Mouse (Mus musculus) erythroblast, embryonic 14.5 days (primary cell): ENCODE measurements at regions not wholly inside any gene's neighbourhood (a gene's known extent, or its start where the extent isn't known, plus 50 kb on each side); places are given as distances from the start of the nearest gene placed in this dataset.

Experiments used
- GATA1 ChIP-seq: IDR thresholded peaks from 2 replicates; pipeline ENCODE4 v1.6.1; 2012; ENCODE audit warnings: low read length, inconsistent platforms, mixed read lengths
- TAL1 ChIP-seq: IDR thresholded peaks from 3 replicates; pipeline ENCODE4 v1.6.1; 2012; ENCODE audit warnings: low read length, inconsistent platforms, mixed read lengths

- TF ChIP-seq GATA1 (no peak), TAL1 (no peak)
Measured at GRCm38 (mm10) chr16:76761848-76762247, 251.7 kb upstream of the Usp25 start.
